Mouse (Mus musculus) hindbrain, embryonic 16.5 days (tissue): ENCODE results near the gene Msmb. TPM values are rescaled to one million over a fixed set of nuclear protein-coding genes. Genes with fewer than 3 reads are reported as not detected.
"Not testable (repeated sequence)": the region's sequence is repeated elsewhere in the genome, so short reads cannot be mapped to it uniquely, and the experiment has no call there.

Source experiments
- ATAC-seq: fragments of 200-750 bp; cut with Nextera tagmentation; 2 replicates; pipeline ENCODE4 v1.8.0; 2017; ENCODE audit warnings: moderate TSS enrichment, moderate library complexity
- H3K27ac ChIP-seq: fragments of 300-500 bp; sonication (generic); 2 replicates; pipeline ENCODE4 v1.5.1; 2014; ENCODE audit warnings: low read depth, mild to moderate bottlenecking, control low read depth, low read length, moderate library complexity
- H3K27me3 ChIP-seq: fragments of 300-500 bp; sonication (generic); replicated peaks from 2 replicates; pipeline ENCODE4 v1.6.1; 2014; ENCODE audit warnings: low read length; ENCODE audit not compliant: control insufficient read depth, insufficient read depth
- H3K36me3 ChIP-seq: fragments of 300-500 bp; sonication (generic); 2 replicates; pipeline ENCODE4 v1.6.1; 2014; ENCODE audit warnings: mild to moderate bottlenecking, low read length, moderate library complexity, mixed read lengths; ENCODE audit not compliant: control insufficient read depth, insufficient read depth
- H3K4me1 ChIP-seq: fragments of 300-500 bp; sonication (generic); 2 replicates; pipeline ENCODE4 v1.6.1; 2014; ENCODE audit warnings: low read depth, low read length; ENCODE audit not compliant: control insufficient read depth, insufficient read depth
- H3K4me2 ChIP-seq: fragments of 300-500 bp; sonication (generic); 2 replicates; pipeline ENCODE4 v1.6.1; 2014; ENCODE audit warnings: mild to moderate bottlenecking, low read length, control low read depth, moderate library complexity
- H3K4me3 ChIP-seq: fragments of 300-500 bp; sonication (generic); 2 replicates; pipeline ENCODE4 v1.5.1; 2014; ENCODE audit warnings: mild to moderate bottlenecking, low read length, control low read depth, moderate library complexity
- H3K9ac ChIP-seq: fragments of 300-500 bp; sonication (generic); 2 replicates; pipeline ENCODE4 v1.6.1; 2014; ENCODE audit warnings: low read depth, mild to moderate bottlenecking, control low read depth, low read length, moderate library complexity
- H3K9me3 ChIP-seq: fragments of 300-500 bp; sonication (generic); 2 replicates; pipeline ENCODE4 v1.6.1; 2014; ENCODE audit warnings: mild to moderate bottlenecking, low read length, moderate library complexity; ENCODE audit not compliant: control insufficient read depth
- WGBS: fragments of 180-500 bp; shearing (Covaris S2); extraction: QIAGEN DNeasy Blood & Tissue Kit; methylation state at CpG from one replicate; pipeline ENCODE4 v1.1.7; 2014; 5-methylcytosine and 5-hydroxymethylcytosine counted together
- polyA plus RNA-seq: library from polyadenylated mRNA; unstranded; fragments of >200 nt; fragmentation: Nextera tagmentation; extraction: Ambion mirVana; gene quantifications from 2 replicates; pipeline ENCODE4 v1.2.1, GENCODE M21; 2015

The Msmb gene
- polyA plus RNA-seq, 1 experiment from 2014 or later, result not detected

GRCm38 (mm10) chr14:32136467-32136866 is 5.4 kb upstream of the Msmb start:
- not testable (repeated sequence) for H3K27me3 ChIP-seq, H3K9me3 ChIP-seq, H3K9ac ChIP-seq, H3K27ac ChIP-seq, H3K4me1 ChIP-seq, H3K36me3 ChIP-seq, H3K4me2 ChIP-seq, ATAC-seq, H3K4me3 ChIP-seq
- 68% methylated on average over 3 of the region's 3 CpGs for WGBS

DNA sequence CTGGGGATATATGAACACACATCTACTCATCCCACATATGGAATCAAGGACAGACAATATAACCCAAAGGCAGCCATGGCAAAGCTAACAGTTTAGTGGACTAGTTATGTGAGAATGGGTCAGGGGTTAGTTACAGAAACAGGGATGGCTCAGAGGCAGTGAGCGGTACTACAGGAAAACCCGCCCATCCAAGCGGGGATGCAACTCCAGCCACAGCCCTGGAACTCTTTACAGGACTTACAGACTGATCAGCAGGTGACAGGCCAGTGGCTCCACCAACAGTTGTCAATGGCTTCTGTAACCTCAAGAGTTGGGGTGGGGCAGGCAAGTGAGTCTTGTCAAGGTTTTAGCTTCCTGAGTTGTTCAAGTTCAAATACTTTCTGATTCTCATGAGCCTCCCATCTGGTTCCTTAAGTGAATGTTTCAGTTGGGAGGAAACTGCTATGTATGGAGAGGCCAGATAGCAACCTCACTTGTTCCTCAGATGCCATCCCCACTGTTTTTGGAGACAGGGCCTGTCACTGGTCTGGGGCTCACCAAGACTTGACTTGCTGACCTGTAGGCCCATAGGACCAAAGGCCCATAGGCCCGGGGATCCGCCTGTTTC is 1.4 kb upstream of the Msmb start:
- Histone ChIP-seq H3K4me2 (no peak overlapping the region), H3K27ac (no peak overlapping the region), H3K9me3 (no peaks in the 10 kb centered on the region), H3K4me1 (no peaks in the 10 kb centered on the region), H3K4me3 (no peak overlapping the region), H3K36me3 (no peaks in the 10 kb centered on the region), H3K9ac (no peak overlapping the region), H3K27me3 (no peaks in the 10 kb centered on the region; the same call in 1 of the 2 replicates)
- 80% methylated on average over 5 of the region's 5 CpGs for WGBS
- ATAC-seq, result no peak

GRCm38 (mm10) chr14:32144734-32145133 is 2.9 kb downstream of the Msmb start:
- Histone ChIP-seq H3K4me1 (no peaks in the 10 kb centered on the region), H3K9me3 (0 out of 2 replicates have a peak, but pooled peaks cover 2% of the 10 kb centered on the region), H3K4me2 (no peak overlapping the region), H3K27ac (no peak overlapping the region), H3K27me3 (no peaks in the 10 kb centered on the region), H3K4me3 (no peak overlapping the region), H3K9ac (no peak overlapping the region), H3K36me3 (no peaks in the 10 kb centered on the region)
- ATAC-seq, result no peak

DNA sequence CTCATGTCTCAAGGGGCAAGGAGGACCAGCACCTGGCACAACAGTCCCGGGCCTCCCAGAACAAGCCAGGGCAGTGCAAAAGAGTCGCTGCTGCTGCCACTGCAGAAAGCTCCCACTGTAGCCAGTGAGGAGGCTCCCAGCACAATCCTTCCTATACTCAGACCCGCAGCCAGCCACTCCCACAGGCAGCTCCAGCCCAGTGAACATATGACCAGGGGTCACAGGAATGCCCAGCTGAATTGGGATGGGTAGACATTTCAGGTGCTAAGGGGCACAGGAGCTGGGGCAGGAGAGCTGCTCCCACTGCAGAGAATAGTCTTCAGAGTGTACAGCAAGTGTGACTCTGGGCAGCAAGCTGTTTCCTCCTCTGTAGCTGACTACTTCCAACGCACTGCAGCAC is 3.6 kb downstream of the Msmb start:
- 0 out of 2 replicates have a peak, but pooled peaks cover 2% of the 10 kb centered on the region for H3K9me3 ChIP-seq
- no peak overlapping the region for H3K4me3 ChIP-seq
- no peaks in the 10 kb centered on the region for H3K36me3 ChIP-seq
- H3K27ac ChIP-seq, result no peak overlapping the region
- ATAC-seq, result no peak
- H3K9ac ChIP-seq, result no peak overlapping the region
- H3K4me2 ChIP-seq, result no peak overlapping the region
- no peaks in the 10 kb centered on the region for H3K4me1 ChIP-seq
- WGBS, result 72% methylated on average over 4 of the region's 4 CpGs
- H3K27me3 ChIP-seq, result no peaks in the 10 kb centered on the region

DNA sequence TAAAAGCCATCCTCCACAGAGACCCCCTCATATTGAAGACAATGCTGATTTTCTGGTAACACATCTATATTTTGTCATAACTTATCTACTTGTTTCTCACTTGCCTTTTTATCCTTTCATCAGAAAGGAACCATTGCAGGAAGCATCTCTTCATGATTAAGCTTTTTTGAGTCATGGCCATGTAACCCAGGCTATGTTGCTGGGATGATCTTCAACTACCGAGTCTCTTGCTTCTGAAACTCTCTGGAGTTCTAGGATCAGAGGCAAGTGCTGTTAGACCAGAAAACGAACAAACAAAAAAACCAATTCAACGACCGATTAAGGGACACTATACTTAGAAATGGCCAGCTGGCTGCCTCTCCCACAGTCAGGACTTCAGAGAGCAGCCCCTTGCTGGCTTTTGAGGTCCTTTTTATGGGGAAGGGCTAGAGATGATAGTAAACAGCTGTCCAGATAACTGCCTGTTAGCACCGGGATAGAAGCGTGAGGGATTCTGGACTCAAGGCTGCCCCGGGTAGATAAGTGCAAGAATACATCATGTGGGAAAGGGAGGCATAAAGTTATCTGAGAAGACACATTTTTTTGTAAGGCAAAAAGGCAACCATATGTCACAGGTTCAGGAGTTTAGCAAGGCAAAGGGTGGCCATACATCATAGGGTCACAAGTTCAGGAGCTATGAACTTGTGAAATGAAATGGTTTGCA is 4.1 kb downstream of the Msmb start:
- H3K4me3 ChIP-seq, result no peak overlapping the region
- 0 out of 2 replicates have a peak, but pooled peaks cover 2% of the 10 kb centered on the region for H3K9me3 ChIP-seq
- no peak for ATAC-seq
- H3K4me1 ChIP-seq, result no peaks in the 10 kb centered on the region
- no peak overlapping the region for H3K4me2 ChIP-seq
- no peaks in the 10 kb centered on the region for H3K27me3 ChIP-seq
- no peaks in the 10 kb centered on the region for H3K36me3 ChIP-seq
- no peak overlapping the region for H3K27ac ChIP-seq
- no peak overlapping the region for H3K9ac ChIP-seq
- WGBS, result 89% methylated on average over 7 of the region's 7 CpGs

DNA sequence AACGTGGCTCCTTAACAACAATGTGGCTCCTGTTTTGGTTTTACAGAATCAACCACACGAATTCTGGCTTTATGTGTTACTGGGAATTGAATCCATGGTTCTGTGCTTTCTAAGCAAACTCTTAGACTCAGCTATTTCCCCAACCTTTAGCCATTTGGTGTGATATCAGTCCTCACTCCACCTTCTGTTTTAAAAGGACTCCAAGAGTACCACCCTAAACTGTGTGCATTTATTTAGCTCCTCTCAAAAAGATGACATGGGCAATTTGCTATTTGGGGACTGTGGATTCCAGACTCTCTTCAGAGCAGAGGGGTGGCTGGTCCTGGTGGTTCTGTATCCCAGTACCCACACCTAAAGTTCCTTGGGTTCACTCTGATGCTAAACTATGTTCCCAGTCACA is 4.8 kb downstream of the Msmb start:
- no peak for ATAC-seq
- Histone ChIP-seq H3K36me3 (no peaks in the 10 kb centered on the region), H3K9me3 (0 out of 2 replicates have a peak, but pooled peaks cover 2% of the 10 kb centered on the region), H3K27ac (no peak overlapping the region), H3K27me3 (no peaks in the 10 kb centered on the region), H3K4me3 (no peak overlapping the region), H3K4me1 (no peaks in the 10 kb centered on the region), H3K9ac (no peak overlapping the region), H3K4me2 (no peak overlapping the region)
- WGBS, result 74% methylated on average over 2 of the region's 2 CpGs

- H3K4me3 ChIP-seq, result no peak overlapping the region
- no peak overlapping the region for H3K9ac ChIP-seq
- H3K27ac ChIP-seq, result no peak overlapping the region
- WGBS, result 95% methylated on average over 2 of the region's 2 CpGs
- H3K9me3 ChIP-seq, result 0 out of 2 replicates have a peak, but pooled peaks cover 2% of the 10 kb centered on the region
- ATAC-seq, result no peak
- H3K4me1 ChIP-seq, result no peaks in the 10 kb centered on the region
- no peaks in the 10 kb centered on the region for H3K36me3 ChIP-seq
- no peaks in the 10 kb centered on the region for H3K27me3 ChIP-seq
- no peak overlapping the region for H3K4me2 ChIP-seq
Measured at GRCm38 (mm10) chr14:32150872-32151271, 9.0 kb downstream of the Msmb start.

GRCm38 (mm10) chr14:32152243-32152965 is 10.6 kb downstream of the Msmb start:
- no peak for ATAC-seq
- H3K4me1 ChIP-seq, result no peaks in the 10 kb centered on the region
- WGBS, result 90% methylated on average over 18 of the region's 18 CpGs
- H3K4me3 ChIP-seq, result no peak overlapping the region
- H3K9me3 ChIP-seq, result no peaks in the 10 kb centered on the region
- no peak overlapping the region for H3K9ac ChIP-seq
- H3K4me2 ChIP-seq, result no peak overlapping the region
- no peak overlapping the region for H3K27ac ChIP-seq
- no peaks in the 10 kb centered on the region for H3K27me3 ChIP-seq
- H3K36me3 ChIP-seq, result no peaks in the 10 kb centered on the region

DNA sequence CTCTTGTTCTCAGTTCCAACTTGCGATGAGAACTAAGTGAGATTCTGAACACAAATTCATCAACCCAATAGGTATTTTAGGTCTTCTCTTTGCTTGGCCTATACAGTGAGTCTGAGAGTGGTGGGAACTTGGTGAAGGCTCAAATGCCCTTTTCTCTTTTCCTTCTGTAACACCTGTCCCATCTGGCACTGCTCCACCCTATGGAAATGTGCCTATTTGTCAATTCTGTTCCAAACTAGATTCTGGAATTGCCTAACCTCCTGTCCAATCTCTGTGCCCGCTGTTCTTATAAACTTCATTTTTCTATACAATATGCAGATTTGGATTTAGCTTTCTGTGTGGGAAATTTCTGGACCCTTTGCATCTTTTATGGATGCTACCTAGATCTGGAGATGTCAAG is 11.3 kb downstream of the Msmb start:
- Histone ChIP-seq H3K4me3 (no peak overlapping the region), H3K4me1 (no peaks in the 10 kb centered on the region), H3K27ac (no peak overlapping the region), H3K36me3 (no peaks in the 10 kb centered on the region), H3K4me2 (no peak overlapping the region), H3K27me3 (no peaks in the 10 kb centered on the region), H3K9ac (no peak overlapping the region), H3K9me3 (no peaks in the 10 kb centered on the region)
- no peak for ATAC-seq
- 89% methylated on average over 2 of the region's 2 CpGs for WGBS
